Comparison of ENCODE assay signal across 17 mouse cellular contexts in genomic region chr6:100482572-100482971, GRCm38 (mm10).
DNase-seq lines count a peak whose midpoint lies in the region; ATAC-seq and TF ChIP-seq lines count a peak whose summit lies in the region.
"Had no signal": no experiment of that assay in that cellular context is flagged by ENCODE, and none has a peak within 500 bp of the region (broad histone marks: within the 10 kb centered on the region; RNA-seq: fewer than 3 reads in every experiment).

No protein-coding gene starts in this region.

- no peak overlapping the region for H3K4me3 ChIP-seq in embryonic facial prominence, embryonic 12.5 days
- no peak overlapping the region for H3K4me3 ChIP-seq in embryonic facial prominence, embryonic 10.5 days
- no peak overlapping the region for H3K4me3 ChIP-seq in intestine, embryonic 14.5 days (ENCODE audit: low read depth, low read length)
- H3K4me3 ChIP-seq in intestine, embryonic 16.5 days (ENCODE audit: low read length), result no peak overlapping the region
- no peak overlapping the region for H3K4me3 ChIP-seq in CH12.LX (replicated peaks in 1 of 3; ENCODE audit: low read depth in 2 of 3, low read length in 2 of 3, poor library complexity in 1 of 3)
- H3K4me3 ChIP-seq in embryonic facial prominence, embryonic 15.5 days (replicated peaks), result no peak overlapping the region
- H3K4me3 ChIP-seq: gastrocnemius, adult 2 months; megakaryocyte, embryonic 14.5 days; neural tube, embryonic 13.5 days had no signal

- dilution Hi-C loops in CH12.LX (cut with MboI; ENCODE audit: extremely low pct_ligation_motif_present, extremely low pct_unique_long_range_greater_than_20kb, low sequenced_read_pairs), result no loop called here

- H3K27me3 ChIP-seq in embryonic facial prominence, embryonic 12.5 days, result no peaks in the 10 kb centered on the region
- H3K27me3 ChIP-seq in embryonic facial prominence, embryonic 10.5 days (replicated peaks; ENCODE audit: low read depth, poor library complexity, severe bottlenecking), result peaks cover 50% of the 10 kb centered on the region
- no peaks in the 10 kb centered on the region for H3K27me3 ChIP-seq in intestine, embryonic 14.5 days (replicated peaks; ENCODE audit: control insufficient read depth, insufficient read depth, low read length)
- no peaks in the 10 kb centered on the region for H3K27me3 ChIP-seq in intestine, embryonic 16.5 days (replicated peaks; ENCODE audit: control insufficient read depth, insufficient read depth, low read length)
- peaks cover 2% of the 10 kb centered on the region for H3K27me3 ChIP-seq in CH12.LX (replicated peaks)
- H3K27me3 ChIP-seq in embryonic facial prominence, embryonic 15.5 days, result no peaks in the 10 kb centered on the region

- H3K4me2 ChIP-seq in embryonic facial prominence, embryonic 12.5 days (replicated peaks), result no peak overlapping the region
- peak overlapping the region; percentile 7; the same call in 1 of the 2 replicates for H3K4me2 ChIP-seq in intestine, embryonic 14.5 days (ENCODE audit: low read length)
- H3K4me2 ChIP-seq in intestine, embryonic 16.5 days (ENCODE audit: low read depth, low read length), result no peak overlapping the region
- H3K4me2 ChIP-seq in CH12.LX (ENCODE audit: insufficient read depth, low read depth, poor library complexity, severe bottlenecking), result peak overlapping the region; percentile 68; the same call in 1 of the 2 replicates
- peak overlapping the region; percentile 21 for H3K4me2 ChIP-seq in embryonic facial prominence, embryonic 15.5 days (replicated peaks)
- H3K4me2 ChIP-seq: neural tube, embryonic 13.5 days had no signal

- TF ChIP-seq RAD21 in CH12.LX (IDR thresholded peaks at IDR 0.05; ENCODE audit: low read depth, low read length), result no peak

- WGBS in embryonic facial prominence, embryonic 12.5 days, result 12% methylated on average over 7 of the region's 7 CpGs
- WGBS in embryonic facial prominence, embryonic 10.5 days, result 23% methylated on average over 7 of the region's 7 CpGs
- WGBS in intestine, embryonic 14.5 days, result 36% methylated on average over 7 of the region's 7 CpGs
- WGBS in intestine, embryonic 16.5 days, result 50% methylated on average over 7 of the region's 7 CpGs
- WGBS in embryonic facial prominence, embryonic 15.5 days, result 11% methylated on average over 7 of the region's 7 CpGs

- peaks cover 4% of the 10 kb centered on the region; the same call in 1 of the 2 replicates for H3K9me3 ChIP-seq in embryonic facial prominence, embryonic 12.5 days
- peaks cover 15% of the 10 kb centered on the region; the same call in 1 of the 2 replicates for H3K9me3 ChIP-seq in embryonic facial prominence, embryonic 10.5 days
- H3K9me3 ChIP-seq in intestine, embryonic 14.5 days (ENCODE audit: control insufficient read depth, low read length), result peaks cover 8% of the 10 kb centered on the region; the same call in 1 of the 2 replicates
- no peaks in the 10 kb centered on the region for H3K9me3 ChIP-seq in intestine, embryonic 16.5 days (ENCODE audit: control insufficient read depth, low read length)
- peaks cover 11% of the 10 kb centered on the region for H3K9me3 ChIP-seq in CH12.LX (replicated peaks; ENCODE audit: low read length)
- H3K9me3 ChIP-seq in embryonic facial prominence, embryonic 15.5 days (replicated peaks), result no peaks in the 10 kb centered on the region

- DNase-seq in embryonic facial prominence, embryonic 10.5 days (ENCODE audit: low spot score), result no peak
- no peak for DNase-seq in intestine, embryonic 14.5 days (ENCODE audit: low spot score)
- DNase-seq in CH12.LX (ENCODE audit: extremely low read depth), result no peak
- DNase-seq in thymus, postnatal 0 days (ENCODE audit: low spot score), result no peak
- DNase-seq in cerebellum, adult 11-12 months, result no peak
- DNase-seq: adrenal gland, adult 8-10 months; cerebellum, adult 9-10 months; gastrocnemius, adult 2 months; right cerebral cortex, postnatal 4 days had no signal

- H3K36me3 ChIP-seq in embryonic facial prominence, embryonic 12.5 days, result no peaks in the 10 kb centered on the region
- H3K36me3 ChIP-seq in embryonic facial prominence, embryonic 10.5 days (replicated peaks), result no peaks in the 10 kb centered on the region
- no peaks in the 10 kb centered on the region for H3K36me3 ChIP-seq in intestine, embryonic 14.5 days (ENCODE audit: control insufficient read depth, insufficient read depth, low read length)
- H3K36me3 ChIP-seq in intestine, embryonic 16.5 days (ENCODE audit: control insufficient read depth, insufficient read depth, low read length), result no peaks in the 10 kb centered on the region
- H3K36me3 ChIP-seq in CH12.LX (replicated peaks in 1 of 2; ENCODE audit: control insufficient read depth in 1 of 2, insufficient read depth in 1 of 2, low read length in 1 of 2), result no peaks in the 10 kb centered on the region
- H3K36me3 ChIP-seq in embryonic facial prominence, embryonic 15.5 days, result no peaks in the 10 kb centered on the region

- peak; percentile 11; the same call in 1 of the 2 replicates for ATAC-seq in embryonic facial prominence, embryonic 12.5 days (ENCODE audit: insufficient number of reproducible peaks, insufficient read depth, low FRiP score, low TSS enrichment)
- no peak for ATAC-seq in intestine, embryonic 14.5 days (replicated peaks; ENCODE audit: low FRiP score, low TSS enrichment, low read depth)
- ATAC-seq in intestine, embryonic 16.5 days, result no peak
- ATAC-seq in embryonic facial prominence, embryonic 15.5 days (ENCODE audit: insufficient number of reproducible peaks, low FRiP score, low TSS enrichment, low read depth), result no peak
- ATAC-seq: forebrain, embryonic 16.5 days; hindbrain, postnatal 0 days; lung, postnatal 0 days had no signal

- H3K9ac ChIP-seq in embryonic facial prominence, embryonic 12.5 days, result no peak overlapping the region
- H3K9ac ChIP-seq in intestine, embryonic 14.5 days (ENCODE audit: low read length), result no peak overlapping the region
- no peak overlapping the region for H3K9ac ChIP-seq in intestine, embryonic 16.5 days (ENCODE audit: low read depth, low read length)
- no peak overlapping the region for H3K9ac ChIP-seq in CH12.LX (ENCODE audit: insufficient read depth, low read depth)
- no peak overlapping the region for H3K9ac ChIP-seq in embryonic facial prominence, embryonic 15.5 days
- H3K9ac ChIP-seq: neural tube, embryonic 13.5 days had no signal

- TF ChIP-seq CTCF in CH12.LX (conservative IDR thresholded peaks at IDR 0.05 in 1 of 2, IDR thresholded peaks at IDR 0.05 in 1 of 2; ENCODE audit: low read depth in 2 of 2, low read length in 2 of 2), result no peak

- TF ChIP-seq POLR2A in CH12.LX (IDR thresholded peaks at IDR 0.05; ENCODE audit: low read depth, low read length), result no peak

- H3K4me1 ChIP-seq in embryonic facial prominence, embryonic 12.5 days, result peaks cover 23% of the 10 kb centered on the region
- H3K4me1 ChIP-seq in embryonic facial prominence, embryonic 10.5 days, result peaks cover 27% of the 10 kb centered on the region
- H3K4me1 ChIP-seq in intestine, embryonic 14.5 days (replicated peaks; ENCODE audit: control insufficient read depth, insufficient read depth, low read length), result peaks cover 10% of the 10 kb centered on the region
- peaks cover 17% of the 10 kb centered on the region for H3K4me1 ChIP-seq in intestine, embryonic 16.5 days (ENCODE audit: control insufficient read depth, insufficient read depth, low read length)
- H3K4me1 ChIP-seq in CH12.LX (ENCODE audit: control insufficient read depth in 1 of 2, insufficient read depth in 2 of 2), result peaks cover 38 to 62% of the 10 kb centered on the region in 2 experiments
- peaks cover 26% of the 10 kb centered on the region for H3K4me1 ChIP-seq in embryonic facial prominence, embryonic 15.5 days

- no peak for TF ChIP-seq EP300 in CH12.LX (IDR thresholded peaks at IDR 0.05; ENCODE audit: low read length)

- H3K27ac ChIP-seq in embryonic facial prominence, embryonic 12.5 days, result peak overlapping the region; percentile 72
- no peak overlapping the region for H3K27ac ChIP-seq in embryonic facial prominence, embryonic 10.5 days (replicated peaks)
- H3K27ac ChIP-seq in intestine, embryonic 14.5 days (ENCODE audit: low read depth), result no peak overlapping the region
- no peak overlapping the region for H3K27ac ChIP-seq in intestine, embryonic 16.5 days (ENCODE audit: low read length)
- no peak overlapping the region for H3K27ac ChIP-seq in CH12.LX (ENCODE audit: insufficient read depth, low read depth)
- H3K27ac ChIP-seq in embryonic facial prominence, embryonic 15.5 days (replicated peaks), result peak overlapping the region; percentile 68
- H3K27ac ChIP-seq: gastrocnemius, adult 2 months; hindbrain, postnatal 0 days; neural tube, embryonic 13.5 days had no signal

- H3K79me2 ChIP-seq in CH12.LX (replicated peaks; ENCODE audit: control insufficient read depth, extremely low read depth, insufficient read depth, poor library complexity, severe bottlenecking), result no peaks in the 10 kb centered on the region

- in situ Hi-C loops in CH12.LX (cut with MboI; ENCODE audit: low pct_ligation_motif_present, low pct_unique_long_range_greater_than_20kb, low sequenced_read_pairs), result no loop called here

TF ChIP-seq in CH12.LX, 34 proteins besides CTCF, POLR2A, EP300 and RAD21:
- no peak for TF ChIP-seq BHLHE40 (IDR thresholded peaks at IDR 0.05; ENCODE audit: low read depth, low read length)
- no peak for TF ChIP-seq IRF4 (IDR thresholded peaks at IDR 0.05; ENCODE audit: low read depth, low read length)
- no peak for TF ChIP-seq MEF2A (IDR thresholded peaks at IDR 0.05; ENCODE audit: borderline replicate concordance, low read depth, low read length)
- no peak for TF ChIP-seq JUND (conservative IDR thresholded peaks at IDR 0.05; ENCODE audit: low read depth, low read length)
- TF ChIP-seq ETS1 (conservative IDR thresholded peaks at IDR 0.05; ENCODE audit: low read depth, low read length), result no peak
- no peak for TF ChIP-seq ZKSCAN1 (IDR thresholded peaks at IDR 0.05; ENCODE audit: borderline replicate concordance, low read depth, low read length)
- no peak for TF ChIP-seq MXI1 (IDR thresholded peaks at IDR 0.05; ENCODE audit: low read depth, low read length)
- TF ChIP-seq MAX (IDR thresholded peaks at IDR 0.05; ENCODE audit: low read length), result no peak
- TF ChIP-seq RCOR1 (conservative IDR thresholded peaks at IDR 0.05; ENCODE audit: low read depth, low read length), result no peak
- no peak for TF ChIP-seq TCF12 (IDR thresholded peaks at IDR 0.05; ENCODE audit: low read depth, low read length)
- no peak for TF ChIP-seq NRF1 (IDR thresholded peaks at IDR 0.05; ENCODE audit: low read depth, low read length)
- TF ChIP-seq MYC (IDR thresholded peaks at IDR 0.05; ENCODE audit: low read depth, low read length), result no peak
- TF ChIP-seq NELFE (IDR thresholded peaks at IDR 0.05; ENCODE audit: low read depth, low read length), result no peak
- no peak for TF ChIP-seq ZNF384 (IDR thresholded peaks at IDR 0.05; ENCODE audit: low read depth, low read length)
- TF ChIP-seq ELF1 (IDR thresholded peaks at IDR 0.05; ENCODE audit: low read depth, low read length), result no peak
- TF ChIP-seq TBP (conservative IDR thresholded peaks at IDR 0.05; ENCODE audit: low read depth, low read length), result no peak
- TF ChIP-seq USF2 (conservative IDR thresholded peaks at IDR 0.05; ENCODE audit: low read depth, low read length), result no peak

Comparison
In these comparisons a context has a peak if more than half of its experiments do, and no peak if none do; other contexts are left out.
1. H3K27ac ChIP-seq: peak in embryonic facial prominence, embryonic 12.5 days (single experiment) and embryonic facial prominence, embryonic 15.5 days (single experiment); none in embryonic facial prominence, embryonic 10.5 days (single experiment), intestine, embryonic 14.5 days (single experiment), intestine, embryonic 16.5 days (single experiment) and CH12.LX (single experiment).
2. H3K4me2 ChIP-seq: peak in intestine, embryonic 14.5 days (single experiment), CH12.LX (single experiment) and embryonic facial prominence, embryonic 15.5 days (single experiment); none in embryonic facial prominence, embryonic 12.5 days (single experiment) and intestine, embryonic 16.5 days (single experiment).